Mouse (Mus musculus) G1E (cell line): ENCODE data around the gene Adap1. TPM values are rescaled to one million over a fixed set of nuclear protein-coding genes. Genes with fewer than 3 reads are reported as not detected.

ENCODE experiments used
- ATAC-seq: 2 replicates; pipeline ENCODE4 v1.8.0; 2016; ENCODE audit warnings: mild to moderate bottlenecking; ENCODE audit not compliant: insufficient number of reproducible peaks, poor library complexity, low FRiP score, severe bottlenecking; ENCODE audit errors: extremely low read depth
- DNase-seq: peaks from one replicate; pipeline ENCODE4 v3.0.0; 2012; ENCODE audit warnings: low spot score
- H3K27me3 ChIP-seq: 2 replicates; pipeline ENCODE4 v1.6.1; 2012; ENCODE audit warnings: mild to moderate bottlenecking, low read length, inconsistent platforms; ENCODE audit not compliant: insufficient read depth
- H3K36me3 ChIP-seq: replicated peaks from 2 replicates; pipeline ENCODE3; 2012; ENCODE audit warnings: mild to moderate bottlenecking, inconsistent platforms
- H3K4me1 ChIP-seq: 2 replicates; pipeline ENCODE4 v1.6.1; 2012; ENCODE audit warnings: low read depth, low read length, inconsistent platforms, mixed read lengths; ENCODE audit not compliant: insufficient read depth
- H3K4me3 ChIP-seq: 2 replicates; pipeline ENCODE4 v1.5.1; 2012; ENCODE audit warnings: low read depth, mild to moderate bottlenecking, inconsistent platforms, low read length, moderate library complexity, mixed read lengths
- H3K9me3 ChIP-seq: replicated peaks from 2 replicates; pipeline ENCODE4 v1.6.1; 2012; ENCODE audit warnings: inconsistent platforms
- CTCF ChIP-seq: IDR thresholded peaks from 2 replicates; pipeline ENCODE4 v1.5.1; 2012; ENCODE audit warnings: low read depth, low read length, inconsistent platforms, mixed read lengths
- GATA1 ChIP-seq: IDR thresholded peaks from 2 replicates; pipeline ENCODE4 v1.6.1; 2012; ENCODE audit warnings: borderline replicate concordance, low read length, inconsistent platforms, mixed read lengths
- GATA2 ChIP-seq: IDR thresholded peaks from 2 replicates; pipeline ENCODE4 v1.6.1; 2012; ENCODE audit warnings: low read depth, low read length, inconsistent platforms, borderline replicate concordance
- POLR2AphosphoS5 ChIP-seq: IDR thresholded peaks from 2 replicates; pipeline ENCODE4 v1.6.1; 2012; ENCODE audit warnings: low read depth, low read length, inconsistent platforms; ENCODE audit not compliant: insufficient replicate concordance
- TAL1 ChIP-seq: conservative IDR thresholded peaks from 2 replicates; pipeline ENCODE4 v1.6.1; 2012; ENCODE audit warnings: low read depth, low read length, inconsistent platforms, mixed read lengths
- polyA plus RNA-seq: library from polyadenylated mRNA; stranded (reverse); fragments of >175 nt; gene quantifications from 2 replicates; pipeline ENCODE4 v1.2.3, GENCODE M21; 2012
- total RNA-seq, 2 experiments: library from RNA; stranded (forward) in 1 of 2; stranded (reverse) in 1 of 2; fragments of 200-1000 nt in 1 of 2; fragments of >200 nt in 1 of 2; fragmentation: Nextera tagmentation in 1 of 2; gene quantifications; 2 replicates each; pipeline ENCODE4 v1.2.3; 2014 to 2017

Gene Adap1
- total and polyA plus RNA-seq, 3 experiments, result 1.4 to 2.3 (median 1.8) TPM

DNA sequence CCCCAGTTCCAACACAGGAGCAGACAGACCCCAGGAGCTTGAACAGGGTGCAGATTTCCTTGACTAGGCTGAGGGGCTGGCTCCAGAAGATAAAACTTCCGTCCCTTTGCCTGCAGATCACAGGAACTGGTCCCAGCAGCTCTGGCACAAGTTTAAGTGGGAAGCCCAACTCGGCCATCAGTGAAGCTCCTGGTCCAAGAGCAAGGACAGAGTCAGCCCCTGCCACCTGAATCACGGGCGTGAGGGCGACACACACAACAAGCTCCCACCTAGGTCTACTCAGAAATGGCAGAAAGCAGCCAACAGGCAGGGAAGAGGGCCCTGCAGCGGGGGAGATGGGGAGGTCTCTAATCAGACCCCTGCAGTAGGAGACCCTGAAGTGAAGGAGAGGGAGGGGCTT lies 44.9 kb upstream of the Adap1 start:
- Histone ChIP-seq H3K4me3 (peak overlapping the region; percentile 86; the same call in 1 of the 2 replicates), H3K27me3 (no peaks in the 10 kb centered on the region), H3K9me3 (no peaks in the 10 kb centered on the region), H3K4me1 (peaks cover 97% of the 10 kb centered on the region), H3K36me3 (peaks cover 46% of the 10 kb centered on the region)
- TF ChIP-seq POLR2AphosphoS5 (no peak), CTCF (no peak), TAL1 (no peak), GATA2 (no peak), GATA1 (no peak)
- DNase-seq (no peak), ATAC-seq (no peak)

DNA sequence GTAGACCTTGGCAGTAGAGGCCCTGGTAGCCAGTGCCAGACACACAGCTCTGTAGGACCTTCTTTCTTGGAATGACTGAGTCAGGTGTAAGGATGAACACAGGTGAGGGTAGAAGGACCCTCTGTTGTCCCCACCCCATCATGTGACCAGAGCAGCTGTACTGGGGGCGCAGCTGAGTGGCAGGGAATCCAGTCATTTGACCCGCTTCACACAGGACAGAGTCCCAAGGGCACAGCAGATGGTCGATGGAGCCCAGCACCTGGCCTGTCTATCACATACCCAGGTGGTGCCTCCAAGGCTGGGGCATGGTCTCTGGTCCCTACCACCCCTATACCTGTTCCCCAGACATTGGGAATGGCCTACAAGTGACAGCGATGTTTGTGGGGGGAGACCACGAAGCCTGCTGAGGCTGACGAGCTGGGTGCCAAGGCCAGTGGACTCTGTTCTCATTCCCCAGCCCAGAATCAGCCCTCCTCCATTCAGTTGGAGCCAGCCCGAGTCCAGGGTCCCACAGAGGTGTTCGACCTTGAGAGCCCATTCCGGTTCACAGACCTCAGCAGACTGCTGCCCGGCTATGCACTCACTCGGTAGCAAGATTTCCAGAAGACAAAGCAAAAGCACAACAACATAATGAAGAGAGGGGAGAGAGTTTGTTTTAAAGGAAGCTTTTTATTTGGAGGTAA lies 43.4 kb upstream of the Adap1 start:
- Histone ChIP-seq H3K36me3 (peaks cover 41% of the 10 kb centered on the region), H3K4me3 (no peak overlapping the region), H3K9me3 (no peaks in the 10 kb centered on the region), H3K4me1 (peaks cover 97% of the 10 kb centered on the region), H3K27me3 (no peaks in the 10 kb centered on the region)
- no peak for ATAC-seq
- no peak for DNase-seq
- TF ChIP-seq GATA1 (no peak), POLR2AphosphoS5 (no peak), GATA2 (no peak), CTCF (no peak), TAL1 (no peak)

DNA sequence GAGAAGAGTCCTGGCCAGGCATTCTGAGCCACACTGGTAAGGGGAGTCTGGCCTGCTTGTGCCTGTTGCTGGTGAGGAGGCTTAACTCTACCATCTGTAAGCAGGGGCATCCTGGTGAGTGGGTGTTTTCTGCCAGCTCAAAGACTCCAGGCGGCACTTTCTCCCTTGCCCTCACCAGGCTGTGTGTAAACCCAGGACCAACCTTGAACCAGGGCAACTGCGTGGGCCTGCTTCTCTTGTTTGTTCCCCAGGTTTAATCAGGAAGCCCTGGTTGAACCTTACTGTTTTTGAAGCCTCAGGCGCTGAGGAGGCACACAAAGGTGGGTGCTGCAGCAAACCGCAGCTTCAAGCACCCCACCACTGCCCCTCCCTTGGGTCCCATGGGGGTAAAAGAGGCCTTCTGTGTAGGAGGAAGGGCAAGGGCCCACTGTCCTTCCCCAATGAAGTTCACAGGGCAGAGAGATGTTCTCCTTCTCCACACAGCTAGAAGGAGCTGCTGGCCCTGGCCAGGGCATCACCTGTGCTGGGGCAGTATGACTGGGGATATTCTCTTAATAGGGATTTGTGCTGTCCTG lies 42.5 kb upstream of the Adap1 start:
- H3K27me3 ChIP-seq, result no peaks in the 10 kb centered on the region
- peaks cover 48% of the 10 kb centered on the region for H3K36me3 ChIP-seq
- no peak for DNase-seq
- H3K4me3 ChIP-seq, result no peak overlapping the region
- peaks cover 93% of the 10 kb centered on the region for H3K4me1 ChIP-seq
- no peak for ATAC-seq
- H3K9me3 ChIP-seq, result no peaks in the 10 kb centered on the region
- TF ChIP-seq TAL1, result no peak
- no peak for TF ChIP-seq GATA2
- no peak for TF ChIP-seq CTCF
- TF ChIP-seq GATA1, result no peak
- TF ChIP-seq POLR2AphosphoS5, result no peak

DNA sequence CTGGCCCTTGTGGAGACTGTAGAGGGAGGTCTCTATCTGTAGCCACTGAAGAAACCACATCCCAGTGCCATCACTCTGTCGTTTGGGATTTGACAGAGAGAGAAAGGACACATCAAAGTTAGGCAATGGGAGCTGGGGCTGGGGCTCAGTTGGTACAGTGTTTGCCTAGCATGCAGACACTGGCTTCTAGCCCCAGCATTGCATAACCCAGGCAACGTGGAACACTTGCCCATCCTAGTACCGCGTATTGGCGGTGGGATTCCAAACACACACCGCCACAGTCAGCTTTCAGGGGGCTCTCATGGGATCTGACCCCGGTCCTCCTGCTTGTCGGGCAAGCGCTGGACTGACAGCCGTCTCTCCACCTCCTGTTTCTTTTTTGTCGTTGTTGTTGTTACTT lies 41.1 kb upstream of the Adap1 start:
- ATAC-seq (no peak), DNase-seq (no peak)
- TF ChIP-seq GATA1 (no peak), CTCF (no peak)
- Histone ChIP-seq H3K4me3 (no peak overlapping the region), H3K27me3 (no peaks in the 10 kb centered on the region), H3K4me1 (peaks cover 88% of the 10 kb centered on the region), H3K36me3 (peaks cover 63% of the 10 kb centered on the region), H3K9me3 (no peaks in the 10 kb centered on the region)

- Histone ChIP-seq H3K9me3 (no peaks in the 10 kb centered on the region), H3K27me3 (no peaks in the 10 kb centered on the region), H3K4me3 (no peak overlapping the region; the same call in 1 of the 2 replicates), H3K4me1 (peaks cover 82% of the 10 kb centered on the region), H3K36me3 (peaks cover 68% of the 10 kb centered on the region)
- no peak for ATAC-seq
- no peak for DNase-seq
- TF ChIP-seq GATA1, result no peak
- no peak for TF ChIP-seq POLR2AphosphoS5
- no peak for TF ChIP-seq TAL1
- no peak for TF ChIP-seq CTCF
- no peak for TF ChIP-seq GATA2
Measured at GRCm38 (mm10) chr5:139365827-139366226, 40.4 kb upstream of the Adap1 start.

DNA sequence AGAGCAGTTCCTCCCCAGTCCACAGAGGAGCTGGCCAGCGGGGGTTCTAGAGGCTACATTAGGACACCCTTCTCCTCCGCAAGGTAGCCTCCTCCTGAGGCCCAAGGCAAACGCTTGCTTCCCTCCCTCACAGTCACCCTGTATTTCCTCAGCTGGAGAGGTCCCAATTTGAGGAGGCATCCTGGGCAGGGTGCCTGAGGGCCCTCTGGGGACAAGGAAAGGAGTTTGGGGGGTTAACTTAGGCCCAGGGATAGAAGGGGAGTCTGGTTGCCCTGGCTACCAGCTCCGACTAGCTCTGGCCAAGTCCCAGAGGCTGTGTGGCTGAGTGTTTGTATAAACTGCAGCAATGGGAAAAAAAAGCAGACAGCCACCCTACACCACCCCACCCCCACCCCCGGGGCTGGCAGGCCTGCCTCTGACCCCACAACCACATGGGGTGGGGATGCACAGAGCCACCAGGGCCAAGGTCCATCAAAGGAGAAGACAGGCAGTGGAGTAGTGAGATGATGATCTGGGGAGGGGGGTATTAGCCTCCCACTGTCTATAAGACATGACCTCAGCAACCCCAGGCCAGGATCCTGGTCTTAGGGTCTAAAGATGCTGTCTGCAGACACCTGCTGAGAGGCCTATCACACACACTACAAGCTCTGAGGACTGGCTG lies 39.6 kb upstream of the Adap1 start:
- H3K4me3 ChIP-seq, result peak overlapping the region; percentile 66; the same call in 1 of the 2 replicates
- TF ChIP-seq POLR2AphosphoS5 (no peak), GATA1 (no peak), TAL1 (no peak), GATA2 (no peak), CTCF (no peak)
- H3K9me3 ChIP-seq, result no peaks in the 10 kb centered on the region
- ATAC-seq (no peak), DNase-seq (no peak)
- no peaks in the 10 kb centered on the region for H3K27me3 ChIP-seq
- H3K36me3 ChIP-seq, result peaks cover 68% of the 10 kb centered on the region
- peaks cover 74% of the 10 kb centered on the region for H3K4me1 ChIP-seq
